ENCODE assay signal across 13 mouse cellular contexts in genomic region chr8:120860423-120861126, GRCm38 (mm10).
DNase-seq lines count a peak whose midpoint lies in the region; ATAC-seq and TF ChIP-seq lines count a peak whose summit lies in the region.
"Had no signal": no experiment of that assay in that cellular context is flagged by ENCODE, and none has a peak within 500 bp of the region (broad histone marks: within the 10 kb centered on the region; RNA-seq: fewer than 3 reads in every experiment).

No protein-coding gene starts in this region.

- H3K4me1 ChIP-seq in kidney, postnatal 0 days (replicated peaks; ENCODE audit: insufficient read depth, low read length), result no peaks in the 10 kb centered on the region
- H3K4me1 ChIP-seq in embryonic facial prominence, embryonic 10.5 days, result peaks cover 28% of the 10 kb centered on the region
- H3K4me1 ChIP-seq in heart, postnatal 0 days (ENCODE audit: control insufficient read depth, insufficient read depth), result peaks cover 7% of the 10 kb centered on the region; the same call in 1 of the 2 replicates
- H3K4me1 ChIP-seq in liver, embryonic 16.5 days (ENCODE audit: control insufficient read depth, low read depth, low read length), result no peaks in the 10 kb centered on the region
- no peaks in the 10 kb centered on the region for H3K4me1 ChIP-seq in forebrain, embryonic 11.5 days (replicated peaks; ENCODE audit: control insufficient read depth, insufficient read depth, low read length)

- DNase-seq in kidney, postnatal 0 days (ENCODE audit: low spot score), result peak; percentile 40
- DNase-seq in kidney, postnatal 14 days, result no peak
- DNase-seq in embryonic facial prominence, embryonic 10.5 days (ENCODE audit: low spot score), result peak; percentile 56
- no peak for DNase-seq in heart, postnatal 0 days (ENCODE audit: low spot score)
- no peak for DNase-seq in forebrain, embryonic 11.5 days (ENCODE audit: low spot score)
- no peak for DNase-seq in adrenal gland, adult 18-20 months (ENCODE audit: low spot score in 2 of 2)
- no peak for DNase-seq in adrenal gland, postnatal 14 days
- DNase-seq: cerebellum, postnatal 14 days; left cerebral cortex, postnatal 4 days; right cerebral cortex, postnatal 4 days; thymus, adult 18-20 months had no signal

- no peak overlapping the region for H3K27ac ChIP-seq in kidney, postnatal 0 days
- peak overlapping the region; percentile 68 for H3K27ac ChIP-seq in embryonic facial prominence, embryonic 10.5 days (replicated peaks)
- no peak overlapping the region for H3K27ac ChIP-seq in heart, postnatal 0 days (ENCODE audit: low read depth)
- no peak overlapping the region for H3K27ac ChIP-seq in liver, embryonic 16.5 days (ENCODE audit: low read length)
- H3K27ac ChIP-seq in forebrain, embryonic 11.5 days (ENCODE audit: low read depth, low read length), result no peak overlapping the region

- ATAC-seq in kidney, postnatal 0 days (replicated peaks; ENCODE audit: low FRiP score, low read depth), result no peak
- peak; percentile 39; the same call in 1 of the 2 replicates for ATAC-seq in heart, postnatal 0 days (ENCODE audit: insufficient read depth, low read depth)
- peak; percentile 51 for ATAC-seq in liver, embryonic 16.5 days (ENCODE audit: low read depth)
- ATAC-seq in forebrain, embryonic 11.5 days (replicated peaks; ENCODE audit: low FRiP score), result no peak
- ATAC-seq: forebrain, embryonic 16.5 days had no signal

- H3K4me2 ChIP-seq in kidney, postnatal 0 days (ENCODE audit: low read length), result no peak overlapping the region
- no peak overlapping the region for H3K4me2 ChIP-seq in heart, postnatal 0 days (ENCODE audit: low read depth, low read length)
- no peak overlapping the region for H3K4me2 ChIP-seq in liver, embryonic 16.5 days (ENCODE audit: low read depth, low read length)
- H3K4me2 ChIP-seq in forebrain, embryonic 11.5 days (ENCODE audit: low read depth, low read length, severe bottlenecking), result no peak overlapping the region

- TF ChIP-seq EP300 in heart, postnatal 0 days (IDR thresholded peaks at IDR 0.05; ENCODE audit: low read depth), result no peak

- no peak for TF ChIP-seq CTCF in kidney, postnatal 0 days (IDR thresholded peaks at IDR 0.05; ENCODE audit: low read depth)
- TF ChIP-seq CTCF in heart, postnatal 0 days (IDR thresholded peaks at IDR 0.05; ENCODE audit: low read depth), result no peak

- 48% methylated on average over 24 of the region's 24 CpGs for WGBS in kidney, postnatal 0 days
- WGBS in embryonic facial prominence, embryonic 10.5 days, result 55% methylated on average over 24 of the region's 24 CpGs
- 32% methylated on average over 24 of the region's 24 CpGs for WGBS in heart, postnatal 0 days
- 56% methylated on average over 24 of the region's 24 CpGs for WGBS in liver, embryonic 16.5 days (ENCODE audit: insufficient replicate concordance)
- WGBS in forebrain, embryonic 11.5 days, result 59% methylated on average over 24 of the region's 24 CpGs

- H3K9ac ChIP-seq in kidney, postnatal 0 days (ENCODE audit: low read depth, low read length), result no peak overlapping the region
- H3K9ac ChIP-seq in heart, postnatal 0 days (replicated peaks; ENCODE audit: low read depth, low read length), result no peak overlapping the region
- H3K9ac ChIP-seq in liver, embryonic 16.5 days (ENCODE audit: low read depth, low read length), result no peak overlapping the region
- no peak overlapping the region for H3K9ac ChIP-seq in forebrain, embryonic 11.5 days (ENCODE audit: low read length)

- H3K9me3 ChIP-seq in kidney, postnatal 0 days (replicated peaks; ENCODE audit: low read length), result no peaks in the 10 kb centered on the region
- no peaks in the 10 kb centered on the region for H3K9me3 ChIP-seq in embryonic facial prominence, embryonic 10.5 days
- H3K9me3 ChIP-seq in heart, postnatal 0 days (replicated peaks; ENCODE audit: control insufficient read depth, low read length), result no peaks in the 10 kb centered on the region
- no peaks in the 10 kb centered on the region for H3K9me3 ChIP-seq in liver, embryonic 16.5 days (replicated peaks; ENCODE audit: control insufficient read depth, low read length)
- no peaks in the 10 kb centered on the region for H3K9me3 ChIP-seq in forebrain, embryonic 11.5 days (ENCODE audit: control insufficient read depth, low read length)

- no peaks in the 10 kb centered on the region for H3K27me3 ChIP-seq in kidney, postnatal 0 days (ENCODE audit: insufficient read depth, low read length)
- peaks cover 66% of the 10 kb centered on the region for H3K27me3 ChIP-seq in embryonic facial prominence, embryonic 10.5 days (replicated peaks; ENCODE audit: low read depth, poor library complexity, severe bottlenecking)
- H3K27me3 ChIP-seq in heart, postnatal 0 days (ENCODE audit: control insufficient read depth, insufficient read depth, low read length), result peaks cover 5% of the 10 kb centered on the region; the same call in 1 of the 2 replicates
- no peaks in the 10 kb centered on the region for H3K27me3 ChIP-seq in liver, embryonic 16.5 days (ENCODE audit: control insufficient read depth, insufficient read depth, low read depth, low read length)
- no peaks in the 10 kb centered on the region for H3K27me3 ChIP-seq in forebrain, embryonic 11.5 days (ENCODE audit: control insufficient read depth, insufficient read depth, low read length)

- H3K4me3 ChIP-seq in kidney, postnatal 0 days (replicated peaks; ENCODE audit: low read depth, low read length), result no peak overlapping the region
- H3K4me3 ChIP-seq in embryonic facial prominence, embryonic 10.5 days, result no peak overlapping the region
- no peak overlapping the region for H3K4me3 ChIP-seq in heart, postnatal 0 days (ENCODE audit: low read depth, low read length)
- no peak overlapping the region for H3K4me3 ChIP-seq in liver, embryonic 16.5 days (ENCODE audit: low read depth, low read length)
- no peak overlapping the region for H3K4me3 ChIP-seq in forebrain, embryonic 11.5 days (ENCODE audit: low read depth, low read length)

- H3K36me3 ChIP-seq in kidney, postnatal 0 days (ENCODE audit: insufficient read depth, low read length), result no peaks in the 10 kb centered on the region
- H3K36me3 ChIP-seq in embryonic facial prominence, embryonic 10.5 days (replicated peaks), result no peaks in the 10 kb centered on the region
- no peaks in the 10 kb centered on the region for H3K36me3 ChIP-seq in heart, postnatal 0 days (replicated peaks; ENCODE audit: control insufficient read depth, insufficient read depth, low read length)
- no peaks in the 10 kb centered on the region for H3K36me3 ChIP-seq in liver, embryonic 16.5 days (ENCODE audit: control insufficient read depth, insufficient read depth)
- H3K36me3 ChIP-seq in forebrain, embryonic 11.5 days (ENCODE audit: control insufficient read depth, insufficient read depth, low read length), result no peaks in the 10 kb centered on the region

Comparison
In these comparisons a context has a peak if more than half of its experiments do, and no peak if none do; other contexts are left out.
1. DNase-seq: peak in kidney, postnatal 0 days (single experiment) and embryonic facial prominence, embryonic 10.5 days (single experiment); none in kidney, postnatal 14 days (single experiment), heart, postnatal 0 days (single experiment), forebrain, embryonic 11.5 days (single experiment), adrenal gland, adult 18-20 months (0 of 2) and adrenal gland, postnatal 14 days (single experiment).
2. ATAC-seq: peak in heart, postnatal 0 days (single experiment) and liver, embryonic 16.5 days (single experiment); none in kidney, postnatal 0 days (single experiment) and forebrain, embryonic 11.5 days (single experiment).